Mouse (Mus musculus): ENCODE results near the gene Arpc1a.
"Not testable (repeated sequence)": the region's sequence is repeated elsewhere in the genome, so short reads cannot be mapped to it uniquely, and the experiment has no call there.

The Arpc1a gene

GRCm38 (mm10) chr5:145083632-145084451 lies at the start of gene Arpc1a, which contains the start of gene Kpna7:
Gene Arpc1a (plus strand): TSS chr5:145083830.
Gene Kpna7 (minus strand): TSS chr5:145084030.
- DNase-seq (ENCODE audit: low read depth, low spot score), result peak; percentile 96

DNA sequence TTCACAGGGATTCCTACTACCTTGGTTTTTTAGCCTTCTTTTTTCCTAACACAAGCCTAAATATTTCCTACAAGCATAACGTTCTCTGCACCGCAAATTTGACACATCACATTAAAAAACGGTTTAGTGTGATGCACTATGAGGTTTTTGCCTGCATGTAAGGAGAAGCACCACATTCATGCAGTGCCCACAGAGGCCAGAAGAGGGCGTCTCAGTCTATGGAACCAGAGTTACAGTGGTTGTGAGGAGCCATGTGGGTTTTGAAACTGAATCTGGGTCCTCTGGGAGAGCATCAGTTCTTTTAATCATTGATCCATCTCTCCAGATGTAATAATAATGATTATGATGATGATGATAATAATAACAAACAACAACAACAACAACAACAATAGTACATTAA lies 42.0 kb upstream of the Arpc1a start:
- DNase-seq (ENCODE audit: low read depth, low spot score), result peak; percentile 79

GRCm38 (mm10) chr5:145042690-145043089 lies 40.9 kb upstream of the Arpc1a start, which contains the start of gene 1700018F24Rik:
Gene 1700018F24Rik (plus strand): TSS chr5:145042990.
- DNase-seq (ENCODE audit: low read depth, low spot score), result not testable (repeated sequence)

DNA sequence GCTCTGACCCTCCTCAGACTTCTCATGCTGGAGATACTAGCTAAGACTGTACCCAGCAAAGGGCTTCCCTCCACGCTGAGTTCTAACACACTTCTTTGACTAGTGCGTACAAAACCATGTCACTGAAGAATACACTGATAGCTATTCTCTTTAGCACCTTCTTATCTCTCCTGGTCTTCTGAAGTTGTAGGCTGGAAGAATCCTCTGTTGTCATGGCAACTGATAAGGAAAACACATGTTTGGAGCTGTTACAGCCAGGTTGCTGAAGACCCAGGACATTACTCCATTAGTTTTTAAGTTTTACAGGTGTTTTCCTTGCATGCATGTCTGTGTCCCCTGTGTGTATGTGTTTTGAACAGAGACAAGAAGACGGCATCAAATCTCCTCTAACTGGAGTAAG lies 29.4 kb upstream of the Arpc1a start:
- DNase-seq (ENCODE audit: low read depth, low spot score), result not testable (repeated sequence)

DNA sequence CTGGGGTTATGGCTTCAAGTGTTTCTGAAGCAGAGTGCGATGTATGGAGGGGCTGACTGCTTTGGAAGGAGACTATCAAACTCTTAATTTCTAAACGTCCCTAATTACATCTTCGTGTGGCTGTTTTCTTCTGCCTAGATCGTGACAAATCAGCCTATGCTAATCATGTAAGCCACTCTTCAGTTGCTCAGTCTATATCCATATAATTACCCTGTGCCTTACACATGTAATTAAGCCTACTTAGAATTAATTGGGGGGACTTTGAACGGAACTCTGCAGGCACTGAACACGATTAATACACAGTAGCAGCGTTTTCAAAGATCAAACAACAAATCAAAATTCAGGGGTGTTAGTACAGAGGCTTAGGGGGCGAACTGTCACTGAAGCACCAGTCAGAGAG lies 25.7 kb upstream of the Arpc1a start:
- no peak for DNase-seq (ENCODE audit: low read depth, low spot score)

- DNase-seq (ENCODE audit: low read depth, low spot score), result peak; percentile 75
Observed at GRCm38 (mm10) chr5:145058722-145059121, 24.9 kb upstream of the Arpc1a start.

GRCm38 (mm10) chr5:145059524-145059923 lies 24.1 kb upstream of the Arpc1a start:
- peak; percentile 89 for DNase-seq (ENCODE audit: low read depth, low spot score)

GRCm38 (mm10) chr5:145064765-145065340 lies 18.8 kb upstream of the Arpc1a start:
- peak; percentile 85 for DNase-seq (ENCODE audit: low read depth, low spot score)

DNA sequence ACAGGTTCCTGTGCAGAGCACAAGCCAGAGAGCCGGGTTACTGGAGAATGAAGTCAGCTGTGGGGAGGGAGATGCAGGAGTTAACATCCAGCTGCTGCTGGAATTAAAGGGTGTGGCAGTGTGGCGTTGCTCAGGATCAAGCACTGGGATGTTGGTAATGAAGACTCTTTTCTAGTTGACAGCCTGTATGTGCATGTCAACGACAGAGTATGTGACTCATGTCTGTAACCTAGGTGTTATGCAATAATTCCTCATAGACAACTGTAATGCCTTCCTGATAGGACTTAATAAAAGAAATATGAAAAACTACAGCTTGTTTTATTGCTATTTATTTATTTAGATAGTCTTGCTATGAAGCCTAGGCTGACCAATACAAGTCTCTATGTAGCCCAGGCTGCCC lies 14.8 kb upstream of the Arpc1a start:
- DNase-seq (ENCODE audit: low read depth, low spot score), result no peak

- DNase-seq (ENCODE audit: low read depth, low spot score), result peak; percentile 89
Observed at GRCm38 (mm10) chr5:145069707-145070106, 13.9 kb upstream of the Arpc1a start.

GRCm38 (mm10) chr5:145071342-145071741 lies 12.3 kb upstream of the Arpc1a start:
- DNase-seq (ENCODE audit: low read depth, low spot score), result peak; percentile 89

DNA sequence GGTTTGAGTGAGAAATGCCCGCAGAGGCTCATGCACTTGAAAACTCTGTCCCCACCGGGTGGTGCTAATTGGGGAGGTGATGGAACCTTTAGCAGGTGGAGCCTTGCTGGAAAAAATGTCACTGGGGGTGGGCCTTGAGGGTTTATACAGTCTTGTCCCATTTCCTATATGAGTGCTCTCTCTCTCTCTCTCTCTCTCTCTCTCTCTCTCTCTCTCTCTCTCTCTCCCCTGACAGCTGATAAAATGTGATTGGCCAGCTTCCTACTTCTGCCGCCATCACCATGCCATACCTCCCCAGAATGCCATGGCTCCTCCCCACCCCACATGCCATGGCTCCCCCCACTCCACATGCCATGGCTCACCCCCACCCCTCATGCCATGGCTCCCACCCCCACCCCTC lies 8.5 kb upstream of the Arpc1a start:
- DNase-seq (ENCODE audit: low read depth, low spot score), result no peak

DNA sequence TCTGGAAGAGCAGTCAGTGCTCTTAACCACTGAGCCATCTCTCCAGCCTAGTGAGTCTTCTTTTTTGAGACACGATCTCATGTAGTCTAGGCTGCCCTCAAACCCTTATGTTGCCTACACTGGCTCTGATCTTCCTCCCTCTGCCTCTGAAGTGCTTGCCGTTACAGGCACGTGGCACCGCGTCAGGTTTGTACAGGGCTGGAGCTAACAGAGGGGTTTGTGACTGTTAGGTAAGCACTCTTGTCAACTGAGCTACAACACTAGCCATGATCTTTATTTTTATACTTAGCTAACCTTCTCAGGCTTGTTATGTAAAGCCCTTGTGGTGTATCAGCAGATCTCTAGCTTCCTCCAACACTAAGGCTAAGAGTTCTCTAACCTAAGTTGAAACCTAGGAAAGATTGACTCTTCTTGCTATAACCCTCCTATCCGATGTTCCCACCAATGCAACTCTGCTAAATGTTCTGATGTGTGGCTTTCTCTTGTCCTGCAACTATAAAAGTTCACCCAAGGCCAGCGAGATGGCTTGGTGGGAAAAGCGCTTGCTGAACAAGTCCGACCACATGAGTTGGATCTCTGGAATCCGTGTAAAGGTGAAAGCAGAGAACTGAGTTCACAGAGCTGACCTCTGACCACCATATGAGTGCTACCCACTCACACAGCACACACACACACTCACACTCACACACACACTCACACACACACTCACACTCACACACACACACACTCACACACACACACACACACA lies 1.6 kb upstream of the Arpc1a start:
- DNase-seq (ENCODE audit: low read depth, low spot score), result no peak

- not testable (repeated sequence) for DNase-seq (ENCODE audit: low read depth, low spot score)
Observed at GRCm38 (mm10) chr5:145083201-145083600, 429 bp upstream of the Arpc1a start.

GRCm38 (mm10) chr5:145084822-145085221 lies 1.2 kb downstream of the Arpc1a start:
- DNase-seq (ENCODE audit: low read depth, low spot score), result no peak

- peak; percentile 49 for DNase-seq (ENCODE audit: low read depth, low spot score)
Observed at GRCm38 (mm10) chr5:145088186-145088585, 4.6 kb downstream of the Arpc1a start.

DNA sequence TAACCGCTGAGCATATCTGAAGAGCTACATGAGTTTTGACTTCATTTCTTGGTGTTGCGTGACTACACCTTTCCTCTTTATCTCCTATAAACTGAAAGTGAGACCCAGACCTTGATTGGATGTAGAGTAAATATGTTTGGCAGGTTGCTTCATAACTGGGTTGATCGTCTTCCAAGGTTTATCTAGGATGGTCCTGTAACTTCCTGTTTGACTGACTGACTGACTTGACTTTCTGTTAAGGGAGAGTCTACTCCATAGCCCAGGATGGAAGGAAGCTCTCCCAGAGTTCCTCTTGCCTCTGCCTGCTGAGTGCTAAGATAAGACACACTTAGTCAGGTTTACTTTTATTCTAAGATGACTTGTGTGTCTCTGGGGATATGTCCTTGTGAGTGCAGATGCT lies 6.2 kb downstream of the Arpc1a start:
- no peak for DNase-seq (ENCODE audit: low read depth, low spot score)

DNA sequence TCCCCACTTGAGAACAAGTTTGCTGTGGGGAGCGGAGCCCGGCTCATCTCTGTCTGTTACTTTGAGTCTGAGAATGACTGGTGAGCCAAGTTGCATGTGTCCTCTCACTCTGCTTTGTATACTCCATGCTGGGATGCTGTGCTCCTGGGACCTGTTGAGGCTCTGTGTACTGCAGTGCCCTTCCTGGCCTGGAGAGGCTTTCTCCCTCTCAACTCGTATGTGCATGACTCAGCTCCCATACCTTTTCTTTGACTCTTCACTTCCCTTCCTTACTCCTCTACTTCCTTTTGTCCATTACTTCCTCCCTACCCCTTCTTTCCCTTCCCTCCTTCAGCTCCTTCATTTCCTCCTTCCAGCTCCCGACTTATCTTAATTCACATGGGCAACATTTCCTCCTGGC lies 12.6 kb downstream of the Arpc1a start:
- DNase-seq (ENCODE audit: low read depth, low spot score), result no peak

- DNase-seq (ENCODE audit: low read depth, low spot score), result no peak
Observed at GRCm38 (mm10) chr5:145098340-145098821, 14.8 kb downstream of the Arpc1a start.

DNA sequence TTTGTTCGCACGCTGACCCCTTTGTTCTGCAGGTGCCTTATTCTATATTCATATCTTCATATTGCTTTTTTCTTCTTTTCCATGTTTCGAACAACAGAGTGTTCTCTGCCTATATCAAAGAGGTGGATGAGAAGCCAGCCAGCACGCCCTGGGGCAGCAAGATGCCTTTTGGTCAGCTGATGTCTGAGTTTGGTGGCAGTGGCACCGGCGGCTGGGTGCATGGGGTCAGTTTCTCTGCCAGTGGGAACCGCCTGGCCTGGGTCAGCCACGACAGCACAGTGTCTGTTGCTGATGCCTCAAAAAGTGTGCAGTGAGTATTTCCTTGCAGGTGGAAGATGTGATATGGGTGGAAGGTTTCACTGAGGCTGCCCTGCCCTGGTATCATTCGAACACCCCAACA lies 17.3 kb downstream of the Arpc1a start:
- DNase-seq (ENCODE audit: low read depth, low spot score), result no peak

DNA sequence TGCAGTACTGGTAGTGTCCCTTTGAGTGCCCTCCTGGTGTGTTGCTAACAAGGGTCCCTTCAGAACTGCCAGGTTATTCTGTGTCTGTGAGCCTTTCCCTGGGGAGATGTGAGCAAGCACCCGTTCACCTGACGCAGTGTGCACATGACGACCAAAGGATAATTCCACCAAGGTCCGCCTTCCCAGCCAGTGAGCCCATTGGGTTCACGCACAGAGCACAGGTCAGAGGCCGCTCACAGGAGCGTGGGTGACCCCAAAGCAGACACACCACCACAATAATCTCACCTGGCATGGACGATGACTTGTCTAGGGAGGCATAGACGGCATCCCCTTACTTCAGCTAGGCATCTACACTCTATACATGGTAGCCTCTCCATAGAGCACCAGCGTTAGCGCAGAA lies 17.8 kb downstream of the Arpc1a start:
- not testable (repeated sequence) for DNase-seq (ENCODE audit: low read depth, low spot score)

DNA sequence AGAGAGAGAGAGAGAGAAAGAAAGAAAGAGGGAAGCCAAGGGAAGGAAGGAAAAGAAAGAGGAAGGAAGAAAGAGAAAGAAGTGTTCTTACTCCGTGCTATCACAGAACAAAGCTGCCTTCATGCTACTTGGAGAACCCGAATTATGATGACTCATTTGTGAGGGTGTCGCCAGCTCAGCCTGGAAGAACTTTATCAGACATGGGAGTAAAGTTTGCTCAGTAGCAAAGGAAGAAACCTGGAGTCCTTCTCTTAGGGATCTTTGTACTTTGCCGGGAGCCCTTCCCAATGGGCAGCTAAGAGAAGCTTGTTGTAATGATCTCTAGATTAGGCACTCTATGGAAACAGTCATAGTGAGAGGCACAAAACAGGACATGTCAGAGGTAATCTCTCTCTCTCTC lies 19.1 kb downstream of the Arpc1a start:
- no peak for DNase-seq (ENCODE audit: low read depth, low spot score)

Measured in ZHBTc4 (cell line).